Mouse (Mus musculus): ENCODE data around the gene Acsl3.

Acsl3 gene

GRCm38 (mm10) chr1:78684128-78684527, 26.5 kb downstream of the Acsl3 start:
- no peak for DNase-seq (ENCODE audit: inconsistent age in 2 of 2, low spot score in 1 of 2)

DNA sequence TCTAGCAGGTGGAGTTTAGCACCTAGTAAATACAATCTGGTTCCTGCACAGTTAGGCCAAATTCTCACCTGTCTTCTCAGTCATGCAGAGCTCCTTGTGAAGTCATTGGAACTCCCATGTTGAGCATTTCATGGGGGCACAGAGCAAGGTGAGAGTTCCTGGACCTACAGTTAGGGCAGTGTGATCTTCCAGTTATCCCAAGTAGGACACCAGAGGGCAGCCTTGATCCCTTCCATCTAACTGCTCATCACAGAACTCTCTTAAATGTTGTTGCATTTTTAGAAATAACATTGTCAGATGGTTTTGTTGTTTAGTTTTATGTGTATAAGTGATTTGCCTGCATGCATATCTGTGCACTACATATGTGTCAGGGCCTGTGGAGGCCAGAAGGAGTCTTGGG, 29.2 kb downstream of the Acsl3 start:
- peak in 1 of 2 experiments; percentile 62 for DNase-seq (ENCODE audit: inconsistent age in 2 of 2, low spot score in 1 of 2)

GRCm38 (mm10) chr1:78688149-78688548, 30.5 kb downstream of the Acsl3 start:
- DNase-seq (ENCODE audit: inconsistent age in 2 of 2, low spot score in 1 of 2), result no peak

GRCm38 (mm10) chr1:78694503-78695258, 37.1 kb downstream of the Acsl3 start:
- DNase-seq (ENCODE audit: inconsistent age in 2 of 2, low spot score in 1 of 2), result no peak

DNA sequence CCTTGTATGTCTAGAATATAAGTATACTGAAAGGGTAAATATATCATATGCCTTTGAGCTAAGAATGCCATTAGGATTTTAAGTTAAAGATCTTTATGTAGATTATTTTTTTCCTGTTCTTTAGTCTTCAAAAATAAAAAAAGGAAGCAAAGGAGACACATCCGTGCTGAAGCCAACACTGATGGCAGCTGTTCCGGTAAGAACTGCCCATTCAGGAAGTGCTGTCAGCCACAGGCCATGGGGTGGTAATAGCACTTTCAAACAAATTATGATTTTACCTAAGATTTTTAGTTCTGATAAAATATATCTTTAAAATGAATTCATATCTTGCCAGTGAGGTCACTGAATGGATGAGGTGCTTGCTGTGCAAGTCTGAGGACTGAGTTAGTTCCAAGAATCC, 38.7 kb downstream of the Acsl3 start:
- no peak for DNase-seq (ENCODE audit: inconsistent age in 2 of 2, low spot score in 1 of 2)

- DNase-seq (ENCODE audit: inconsistent age in 2 of 2, low spot score in 1 of 2), result no peak
Measured at GRCm38 (mm10) chr1:78696903-78697302, 39.3 kb downstream of the Acsl3 start.

GRCm38 (mm10) chr1:78698138-78698537, 40.5 kb downstream of the Acsl3 start:
- no peak for DNase-seq (ENCODE audit: inconsistent age in 2 of 2, low spot score in 1 of 2)

- no peak for DNase-seq (ENCODE audit: inconsistent age in 2 of 2, low spot score in 1 of 2)
Measured at GRCm38 (mm10) chr1:78701740-78702139, 44.1 kb downstream of the Acsl3 start.

- DNase-seq (ENCODE audit: inconsistent age in 2 of 2, low spot score in 1 of 2), result no peak
Measured at GRCm38 (mm10) chr1:78702282-78702963, 44.8 kb downstream of the Acsl3 start.

- DNase-seq (ENCODE audit: inconsistent age in 2 of 2, low spot score in 1 of 2), result no peak
Measured at GRCm38 (mm10) chr1:78702964-78703285, 45.3 kb downstream of the Acsl3 start.

DNA sequence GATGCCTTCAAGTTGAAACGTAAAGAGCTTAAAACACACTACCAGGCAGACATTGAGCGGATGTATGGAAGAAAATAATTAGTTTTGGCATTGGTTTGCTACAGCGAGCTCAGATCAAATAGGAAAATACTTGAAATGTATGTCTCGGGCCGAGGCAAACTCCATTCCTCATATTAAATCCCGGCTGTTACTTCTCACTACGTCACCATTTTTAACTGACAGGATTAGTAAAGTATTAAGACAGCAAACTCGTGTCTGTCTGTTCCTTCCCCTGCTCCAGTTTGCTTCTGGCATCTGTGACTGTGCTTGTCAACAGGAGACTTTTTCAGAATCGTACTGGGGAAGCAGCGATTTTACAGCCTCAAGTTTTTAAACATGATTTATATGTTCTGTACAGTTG, 48.7 kb downstream of the Acsl3 start:
- DNase-seq (ENCODE audit: inconsistent age in 2 of 2, low spot score in 1 of 2), result no peak

DNA sequence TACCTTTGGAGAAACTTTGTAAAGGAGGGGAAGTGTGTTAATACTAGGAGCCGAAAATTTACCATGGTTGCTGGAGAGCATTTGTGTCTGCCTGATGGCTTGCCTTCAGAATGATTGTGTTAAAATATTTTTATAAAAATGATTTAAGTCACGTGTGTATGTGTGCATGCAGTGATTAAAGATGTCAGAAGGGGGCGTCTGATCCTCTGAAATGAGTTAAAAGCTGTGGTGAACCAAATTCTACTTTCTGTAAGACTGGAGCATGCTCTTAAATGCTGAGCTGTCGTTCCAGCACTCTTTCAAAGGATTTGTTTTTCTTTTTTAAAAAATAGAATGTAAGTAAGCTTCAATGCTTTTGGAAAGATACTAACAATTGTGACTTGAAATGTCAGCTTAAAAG, 49.7 kb downstream of the Acsl3 start:
- DNase-seq (ENCODE audit: inconsistent age in 2 of 2, low spot score in 1 of 2), result peak in 1 of 2 experiments; percentile 49

DNA sequence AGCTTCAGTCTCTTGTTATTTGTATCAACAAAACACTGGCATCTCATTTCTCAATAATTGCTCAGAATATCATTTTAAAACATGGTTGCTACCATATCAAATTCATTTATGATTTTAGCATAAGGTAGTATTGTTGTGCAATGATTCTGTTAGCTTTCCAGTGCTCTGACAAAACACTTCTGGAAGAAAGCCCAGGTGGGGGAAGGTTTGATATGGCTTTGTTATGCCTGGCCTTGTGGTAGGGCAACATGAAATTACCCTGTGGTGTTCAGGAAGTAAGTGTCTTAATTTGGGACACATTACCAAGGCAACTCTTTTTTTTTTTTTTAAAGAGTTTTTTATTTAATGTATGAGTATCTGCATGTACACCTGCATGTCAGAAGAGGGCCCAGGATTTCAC, 52.4 kb downstream of the Acsl3 start:
- peak in 1 of 2 experiments; percentile 71 for DNase-seq (ENCODE audit: inconsistent age in 2 of 2, low spot score in 1 of 2)

DNA sequence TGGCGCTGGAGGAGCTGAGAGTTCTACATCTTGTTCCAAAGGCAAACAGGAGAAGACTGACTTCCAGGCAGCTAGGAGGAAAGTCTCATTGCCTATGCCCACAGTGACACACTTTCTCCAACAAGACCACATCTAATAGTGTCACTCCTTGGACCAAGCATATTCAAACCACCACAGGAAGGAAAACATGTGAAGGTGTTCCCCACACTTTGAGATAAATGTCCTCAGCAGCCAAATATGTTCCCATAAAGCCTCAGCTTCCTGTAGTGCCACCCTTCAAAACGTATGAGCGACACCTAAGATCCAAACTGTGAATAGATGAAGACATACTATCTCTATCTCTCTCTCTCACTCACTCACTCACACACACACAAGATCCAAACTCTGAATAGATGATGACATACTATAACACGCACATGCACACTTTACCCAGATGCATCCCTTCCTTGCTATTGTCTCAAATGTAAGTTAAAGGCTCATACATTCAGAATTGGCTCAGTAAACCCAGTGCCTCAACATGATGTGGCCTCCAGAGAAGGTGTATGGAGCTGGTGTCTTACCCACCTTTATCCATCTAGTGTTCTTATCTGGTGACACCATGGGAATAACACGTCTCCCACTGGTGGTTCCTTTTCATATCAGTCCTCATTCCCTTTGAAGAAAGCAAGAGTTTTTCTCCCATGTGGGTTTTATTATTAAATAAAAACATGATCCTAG, 53.1 kb downstream of the Acsl3 start:
- no peak for DNase-seq (ENCODE audit: inconsistent age in 2 of 2, low spot score in 1 of 2)

DNA sequence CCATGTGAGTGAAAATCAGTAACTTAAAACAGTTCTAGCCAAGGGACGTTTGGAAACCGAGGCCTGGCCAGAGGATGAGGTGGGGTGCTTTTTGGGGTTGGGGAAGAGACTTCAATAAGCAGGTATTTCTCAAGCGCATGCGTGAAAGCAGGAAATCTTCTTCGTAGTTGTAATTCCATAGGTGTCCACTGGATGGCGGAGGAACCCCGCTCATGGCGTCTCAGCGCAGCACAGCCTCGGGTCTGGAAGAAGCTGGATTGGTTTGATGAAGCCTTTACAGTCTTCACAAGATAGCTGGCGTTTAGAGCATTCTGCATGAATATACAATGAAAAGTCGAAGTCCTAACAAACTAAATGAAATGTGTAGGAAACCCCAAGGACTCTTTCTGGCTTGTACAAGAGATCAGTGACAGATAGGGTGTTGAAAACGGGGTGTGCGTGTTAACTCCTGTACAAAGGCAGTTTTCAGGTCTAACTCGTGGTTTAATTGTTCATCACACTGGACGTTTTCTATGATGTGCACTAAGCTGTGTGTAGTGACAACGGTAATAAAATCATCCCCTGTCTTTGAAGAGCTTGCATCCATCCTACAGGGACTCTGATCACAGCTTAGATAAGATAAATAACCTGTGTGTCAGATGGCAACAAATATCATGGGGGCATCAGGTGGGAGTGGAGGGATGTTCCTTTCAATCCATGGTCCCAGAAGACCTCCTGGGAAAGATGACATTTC, 67.0 kb downstream of the Acsl3 start:
- peak; percentile 80 to 94 for DNase-seq (ENCODE audit: inconsistent age in 2 of 2, low spot score in 1 of 2)

- DNase-seq (ENCODE audit: inconsistent age in 2 of 2, low spot score in 1 of 2), result peak in 1 of 2 experiments; percentile 43
Measured at GRCm38 (mm10) chr1:78725191-78725490, 67.5 kb downstream of the Acsl3 start.

DNA sequence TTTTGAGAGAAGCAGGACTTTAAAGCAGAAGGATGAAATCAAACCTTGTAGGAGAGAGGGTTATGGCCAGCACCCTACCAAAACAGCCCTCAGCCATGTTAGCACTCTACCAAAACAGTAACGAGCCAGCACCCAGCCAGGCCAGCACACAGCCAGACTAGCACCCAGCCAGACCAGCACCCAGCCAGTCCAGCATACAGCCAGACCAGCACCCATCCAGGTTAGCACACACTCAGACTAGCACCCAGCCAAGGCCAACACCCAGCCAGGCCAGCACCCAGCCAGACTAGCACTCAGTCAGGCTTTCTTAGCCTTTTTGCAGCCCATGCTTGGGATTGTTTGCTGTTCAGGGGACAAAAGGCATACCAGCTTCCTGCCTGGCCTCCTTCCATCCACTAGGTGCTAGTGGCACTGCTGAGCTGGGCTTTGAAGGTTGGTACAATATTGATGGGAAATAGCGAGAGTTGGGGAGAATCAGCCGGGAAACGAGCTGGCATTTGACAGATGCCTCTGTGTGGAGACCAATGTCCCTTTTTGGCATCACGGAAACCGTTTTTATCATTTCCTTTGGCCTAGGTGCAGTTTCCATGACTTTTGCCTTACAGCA, 68.1 kb downstream of the Acsl3 start:
- peak in 1 of 2 experiments; percentile 66 for DNase-seq (ENCODE audit: inconsistent age in 2 of 2, low spot score in 1 of 2)

GRCm38 (mm10) chr1:78730114-78730720, 72.6 kb downstream of the Acsl3 start:
- no peak for DNase-seq (ENCODE audit: inconsistent age in 2 of 2, low spot score in 1 of 2)

GRCm38 (mm10) chr1:78732290-78732689, 74.7 kb downstream of the Acsl3 start:
- peak in 1 of 2 experiments; percentile 2 for DNase-seq (ENCODE audit: inconsistent age in 2 of 2, low spot score in 1 of 2)

GRCm38 (mm10) chr1:78734261-78735000, 76.8 kb downstream of the Acsl3 start:
- peak; percentile 56 to 82 for DNase-seq (ENCODE audit: inconsistent age in 2 of 2, low spot score in 1 of 2)
